Mouse (Mus musculus) lung, embryonic 16.5 days (tissue): ENCODE data around the gene Zfr. TPM values are rescaled to one million over a fixed set of nuclear protein-coding genes. Genes with fewer than 3 reads are reported as not detected.
A peak's percentile ranks its signal among the peaks of the same experiment; 100 is the strongest.
"Not testable (repeated sequence)": the region's sequence is repeated elsewhere in the genome, so short reads cannot be mapped to it uniquely, and the experiment has no call there.

Experiments used
- ATAC-seq: fragments of 200-750 bp; cut with Nextera tagmentation; 2 replicates; pipeline ENCODE4 v1.8.0; 2017; ENCODE audit warnings: low read depth, mild to moderate bottlenecking, moderate library complexity
- H3K27ac ChIP-seq: fragments of 300-500 bp; sonication (generic); 2 replicates; pipeline ENCODE4 v1.5.1; 2014; ENCODE audit warnings: mild to moderate bottlenecking, control low read depth, low read length
- H3K27me3 ChIP-seq: fragments of 300-500 bp; sonication (generic); 2 replicates; pipeline ENCODE4 v1.6.1; 2014; ENCODE audit warnings: low read depth, low read length, mixed read lengths; ENCODE audit not compliant: control insufficient read depth, insufficient read depth
- H3K36me3 ChIP-seq: fragments of 300-500 bp; sonication (generic); 2 replicates; pipeline ENCODE4 v1.6.1; 2014; ENCODE audit warnings: low read length; ENCODE audit not compliant: control insufficient read depth, insufficient read depth
- H3K4me1 ChIP-seq: fragments of 300-500 bp; sonication (generic); replicated peaks from 2 replicates; pipeline ENCODE4 v1.6.1; 2014; ENCODE audit warnings: low read length, mixed read lengths; ENCODE audit not compliant: control insufficient read depth, insufficient read depth
- H3K4me2 ChIP-seq: fragments of 300-500 bp; sonication (generic); 2 replicates; pipeline ENCODE4 v1.6.1; 2014; ENCODE audit warnings: low read depth, low read length, control low read depth
- H3K4me3 ChIP-seq: fragments of 300-500 bp; sonication (generic); 2 replicates; pipeline ENCODE4 v1.5.1; 2014; ENCODE audit warnings: mild to moderate bottlenecking, low read length, control low read depth
- H3K9ac ChIP-seq: fragments of 300-500 bp; sonication (generic); 2 replicates; pipeline ENCODE4 v1.6.1; 2014; ENCODE audit warnings: low read length, control low read depth
- H3K9me3 ChIP-seq: fragments of 300-500 bp; sonication (generic); 2 replicates; pipeline ENCODE4 v1.6.1; 2016; ENCODE audit warnings: low read length; ENCODE audit not compliant: control insufficient read depth
- WGBS: fragments of 180-500 bp; shearing (Covaris S2); extraction: QIAGEN DNeasy Blood & Tissue Kit; methylation state at CpG from one replicate; pipeline ENCODE4 v1.1.7; 2014; 5-methylcytosine and 5-hydroxymethylcytosine counted together
- polyA plus RNA-seq: library from polyadenylated mRNA; unstranded; fragments of >200 nt; fragmentation: Nextera tagmentation; extraction: Ambion mirVana; gene quantifications from 2 replicates; pipeline ENCODE4 v1.2.1, GENCODE M21; 2015

Zfr gene
- polyA plus RNA-seq, 1 experiment from 2014 or later, result 109 TPM

GRCm38 (mm10) chr15:12100912-12101311 is 16.7 kb upstream of the Zfr start:
- Histone ChIP-seq H3K4me1 (no peaks in the 10 kb centered on the region), H3K9ac (no peak overlapping the region), H3K9me3 (no peaks in the 10 kb centered on the region; the same call in 1 of the 2 replicates), H3K27ac (no peak overlapping the region), H3K36me3 (no peaks in the 10 kb centered on the region), H3K27me3 (no peaks in the 10 kb centered on the region), H3K4me2 (no peak overlapping the region), H3K4me3 (no peak overlapping the region)
- WGBS, result 48% methylated on average over 5 of the region's 5 CpGs
- peak; percentile 61; the same call in 1 of the 2 replicates for ATAC-seq

- WGBS, result 47% methylated on average over 3 of the region's 3 CpGs
- Histone ChIP-seq H3K36me3 (no peaks in the 10 kb centered on the region), H3K27me3 (no peaks in the 10 kb centered on the region), H3K27ac (no peak overlapping the region), H3K4me3 (no peak overlapping the region), H3K9ac (no peak overlapping the region), H3K4me2 (no peak overlapping the region), H3K4me1 (no peaks in the 10 kb centered on the region), H3K9me3 (no peaks in the 10 kb centered on the region)
- no peak for ATAC-seq
Observed at GRCm38 (mm10) chr15:12103763-12104162, 13.9 kb upstream of the Zfr start.

GRCm38 (mm10) chr15:12104827-12105226 is 12.8 kb upstream of the Zfr start:
- Histone ChIP-seq H3K4me1 (no peaks in the 10 kb centered on the region), H3K36me3 (no peaks in the 10 kb centered on the region), H3K27ac (no peak overlapping the region), H3K27me3 (no peaks in the 10 kb centered on the region), H3K4me3 (no peak overlapping the region), H3K9me3 (no peaks in the 10 kb centered on the region), H3K4me2 (no peak overlapping the region), H3K9ac (no peak overlapping the region)
- 86% methylated on average over 2 of the region's 2 CpGs for WGBS
- no peak for ATAC-seq

- WGBS, result 87% methylated on average over 12 of the region's 12 CpGs
- no peaks in the 10 kb centered on the region for H3K36me3 ChIP-seq
Observed at GRCm38 (mm10) chr15:12106430-12106829, 11.2 kb upstream of the Zfr start.

GRCm38 (mm10) chr15:12108200-12108599 is 9.4 kb upstream of the Zfr start:
- H3K4me3 ChIP-seq, result no peak overlapping the region
- 64% methylated on average over 4 of the region's 4 CpGs for WGBS

More at GRCm38 (mm10) chr15:12106430-12106829, 11.2 kb upstream of the Zfr start:
- H3K27me3 ChIP-seq, result no peaks in the 10 kb centered on the region
- H3K4me2 ChIP-seq, result no peak overlapping the region
- no peak overlapping the region for H3K27ac ChIP-seq
- H3K4me3 ChIP-seq, result no peak overlapping the region
- no peaks in the 10 kb centered on the region for H3K9me3 ChIP-seq
- ATAC-seq, result no peak
- no peak overlapping the region for H3K9ac ChIP-seq
- H3K4me1 ChIP-seq, result peaks cover 3% of the 10 kb centered on the region; the same call in 1 of the 2 replicates

GRCm38 (mm10) chr15:12108922-12109321 is 8.7 kb upstream of the Zfr start:
- not testable (repeated sequence) for H3K36me3 ChIP-seq, H3K27ac ChIP-seq, H3K9me3 ChIP-seq, H3K9ac ChIP-seq, H3K4me3 ChIP-seq, H3K27me3 ChIP-seq, H3K4me2 ChIP-seq, H3K4me1 ChIP-seq, ATAC-seq
- 78% methylated on average over 3 of the region's 3 CpGs for WGBS

More at GRCm38 (mm10) chr15:12108200-12108599, 9.4 kb upstream of the Zfr start:
- Histone ChIP-seq H3K36me3 (no peaks in the 10 kb centered on the region), H3K4me2 (no peak overlapping the region), H3K9me3 (no peaks in the 10 kb centered on the region), H3K4me1 (peaks cover 6% of the 10 kb centered on the region; the same call in 1 of the 2 replicates), H3K27ac (no peak overlapping the region), H3K27me3 (no peaks in the 10 kb centered on the region), H3K9ac (no peak overlapping the region)
- ATAC-seq, result no peak

- H3K4me2 ChIP-seq, result no peak overlapping the region
- 34% methylated on average over 7 of the region's 7 CpGs for WGBS
- peak; percentile 82 for ATAC-seq
Observed at GRCm38 (mm10) chr15:12111232-12111631, 6.4 kb upstream of the Zfr start.

GRCm38 (mm10) chr15:12113411-12113810 is 4.2 kb upstream of the Zfr start:
- Histone ChIP-seq H3K4me3 (no peak overlapping the region), H3K27ac (no peak overlapping the region), H3K9me3 (no peaks in the 10 kb centered on the region), H3K4me1 (peaks cover 11% of the 10 kb centered on the region), H3K27me3 (no peaks in the 10 kb centered on the region), H3K36me3 (no peaks in the 10 kb centered on the region), H3K4me2 (no peak overlapping the region), H3K9ac (no peak overlapping the region)
- no peak for ATAC-seq
- WGBS, result 76% methylated on average over 2 of the region's 2 CpGs

More at GRCm38 (mm10) chr15:12111232-12111631, 6.4 kb upstream of the Zfr start:
- no peaks in the 10 kb centered on the region for H3K27me3 ChIP-seq
- H3K4me3 ChIP-seq, result no peak overlapping the region
- peaks cover 9% of the 10 kb centered on the region for H3K4me1 ChIP-seq
- H3K27ac ChIP-seq, result peak overlapping the region; percentile 37
- H3K36me3 ChIP-seq, result no peaks in the 10 kb centered on the region
- H3K9me3 ChIP-seq, result no peaks in the 10 kb centered on the region
- H3K9ac ChIP-seq, result no peak overlapping the region

GRCm38 (mm10) chr15:12114546-12114945 is 3.1 kb upstream of the Zfr start:
- ATAC-seq, result no peak
- Histone ChIP-seq H3K27me3 (no peaks in the 10 kb centered on the region), H3K36me3 (no peaks in the 10 kb centered on the region), H3K4me1 (peaks cover 11% of the 10 kb centered on the region), H3K4me2 (no peak overlapping the region), H3K9me3 (no peaks in the 10 kb centered on the region), H3K27ac (no peak overlapping the region), H3K4me3 (no peak overlapping the region), H3K9ac (no peak overlapping the region)
- 42% methylated on average over 6 of the region's 6 CpGs for WGBS

- peaks cover 11% of the 10 kb centered on the region for H3K4me1 ChIP-seq
- WGBS, result 36% methylated on average over 6 of the region's 6 CpGs
- no peak overlapping the region for H3K4me2 ChIP-seq
- H3K9me3 ChIP-seq, result no peaks in the 10 kb centered on the region
- H3K4me3 ChIP-seq, result no peak overlapping the region
- H3K9ac ChIP-seq, result no peak overlapping the region
- no peak overlapping the region for H3K27ac ChIP-seq
- no peak for ATAC-seq
- no peaks in the 10 kb centered on the region for H3K36me3 ChIP-seq
- H3K27me3 ChIP-seq, result no peaks in the 10 kb centered on the region
Observed at GRCm38 (mm10) chr15:12115722-12116230, 1.9 kb upstream of the Zfr start.
